Mouse (Mus musculus) heart, embryonic 11.5 days (tissue): ENCODE results near the gene Fntb. TPM values are rescaled to one million over a fixed set of nuclear protein-coding genes. Genes with fewer than 3 reads are reported as not detected.
A peak's percentile ranks its signal among the peaks of the same experiment; 100 is the strongest.

Experiments used
- ATAC-seq: fragments of 200-750 bp; cut with Nextera tagmentation; replicated peaks from 2 replicates; pipeline ENCODE4 v1.8.0; 2017; ENCODE audit warnings: moderate library complexity; ENCODE audit not compliant: insufficient number of reproducible peaks, low FRiP score, low TSS enrichment
- H3K27ac ChIP-seq: fragments of 300-500 bp; sonication (generic); 2 replicates; pipeline ENCODE4 v1.5.1; 2014; ENCODE audit warnings: mild to moderate bottlenecking, low read depth, low read length
- H3K27me3 ChIP-seq: fragments of 300-500 bp; sonication (generic); 2 replicates; pipeline ENCODE4 v1.6.1; 2014; ENCODE audit warnings: mild to moderate bottlenecking, low read length, mixed read lengths; ENCODE audit not compliant: control insufficient read depth, insufficient read depth
- H3K36me3 ChIP-seq: fragments of 300-500 bp; sonication (generic); 2 replicates; pipeline ENCODE4 v1.6.1; 2014; ENCODE audit warnings: mild to moderate bottlenecking, low read length, moderate library complexity, mixed read lengths; ENCODE audit not compliant: control insufficient read depth, insufficient read depth
- H3K4me1 ChIP-seq: fragments of 300-500 bp; sonication (generic); 2 replicates; pipeline ENCODE4 v1.6.1; 2014; ENCODE audit warnings: low read length; ENCODE audit not compliant: control insufficient read depth, insufficient read depth
- H3K4me2 ChIP-seq: fragments of 300-500 bp; sonication (generic); 2 replicates; pipeline ENCODE4 v1.6.1; 2014; ENCODE audit warnings: mild to moderate bottlenecking, moderate library complexity
- H3K4me3 ChIP-seq: fragments of 300-500 bp; sonication (generic); 2 replicates; pipeline ENCODE4 v1.5.1; 2014; ENCODE audit warnings: low read depth, low read length
- H3K9ac ChIP-seq: fragments of 300-500 bp; sonication (generic); 2 replicates; pipeline ENCODE4 v1.6.1; 2014; ENCODE audit warnings: mild to moderate bottlenecking, low read depth, low read length, moderate library complexity
- H3K9me3 ChIP-seq: fragments of 300-500 bp; sonication (generic); replicated peaks from 2 replicates; pipeline ENCODE4 v1.6.1; 2016; ENCODE audit warnings: low read length; ENCODE audit not compliant: control insufficient read depth
- WGBS: fragments of 180-500 bp; shearing (Covaris S2); extraction: QIAGEN DNeasy Blood & Tissue Kit; methylation state at CpG from one replicate; pipeline ENCODE4 v1.1.7; 2014; ENCODE audit not compliant: insufficient replicate concordance; 5-methylcytosine and 5-hydroxymethylcytosine counted together
- polyA plus RNA-seq: library from polyadenylated mRNA; unstranded; fragments of >200 nt; fragmentation: Nextera tagmentation; extraction: Ambion mirVana; gene quantifications from 2 replicates; pipeline ENCODE4 v1.2.1, GENCODE M21; 2014

The Fntb gene
- polyA plus RNA-seq, 1 experiment from 2014 or later = 30.7 TPM

DNA sequence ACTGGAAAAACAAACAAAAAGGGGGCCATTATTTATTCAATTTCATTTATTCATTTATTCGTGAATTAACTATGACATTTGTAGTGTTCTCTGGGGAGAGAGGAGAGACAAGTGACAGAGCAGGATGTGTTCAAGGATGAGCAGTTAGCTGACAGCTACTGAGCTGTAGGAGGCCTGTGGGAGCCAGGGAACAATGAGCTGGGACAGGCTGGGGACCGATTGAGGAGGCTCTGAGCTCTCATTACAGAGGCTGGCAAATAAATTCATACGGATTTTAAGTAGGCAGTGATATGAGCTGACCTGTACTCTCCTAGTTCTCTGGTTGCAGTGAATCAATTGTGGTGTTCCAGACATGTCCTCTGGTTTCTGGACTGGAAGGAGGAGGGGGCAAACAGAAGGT is 125.8 kb downstream of the Fntb start:
- H3K4me2 ChIP-seq = no peak overlapping the region
- no peaks in the 10 kb centered on the region for H3K27me3 ChIP-seq
- no peak overlapping the region for H3K9ac ChIP-seq
- H3K27ac ChIP-seq = no peak overlapping the region
- H3K4me1 ChIP-seq = peaks cover 15% of the 10 kb centered on the region
- no peak overlapping the region for H3K4me3 ChIP-seq
- 78% methylated on average over 3 of the region's 3 CpGs for WGBS
- H3K36me3 ChIP-seq = no peaks in the 10 kb centered on the region
- H3K9me3 ChIP-seq = no peaks in the 10 kb centered on the region
- no peak for ATAC-seq

DNA sequence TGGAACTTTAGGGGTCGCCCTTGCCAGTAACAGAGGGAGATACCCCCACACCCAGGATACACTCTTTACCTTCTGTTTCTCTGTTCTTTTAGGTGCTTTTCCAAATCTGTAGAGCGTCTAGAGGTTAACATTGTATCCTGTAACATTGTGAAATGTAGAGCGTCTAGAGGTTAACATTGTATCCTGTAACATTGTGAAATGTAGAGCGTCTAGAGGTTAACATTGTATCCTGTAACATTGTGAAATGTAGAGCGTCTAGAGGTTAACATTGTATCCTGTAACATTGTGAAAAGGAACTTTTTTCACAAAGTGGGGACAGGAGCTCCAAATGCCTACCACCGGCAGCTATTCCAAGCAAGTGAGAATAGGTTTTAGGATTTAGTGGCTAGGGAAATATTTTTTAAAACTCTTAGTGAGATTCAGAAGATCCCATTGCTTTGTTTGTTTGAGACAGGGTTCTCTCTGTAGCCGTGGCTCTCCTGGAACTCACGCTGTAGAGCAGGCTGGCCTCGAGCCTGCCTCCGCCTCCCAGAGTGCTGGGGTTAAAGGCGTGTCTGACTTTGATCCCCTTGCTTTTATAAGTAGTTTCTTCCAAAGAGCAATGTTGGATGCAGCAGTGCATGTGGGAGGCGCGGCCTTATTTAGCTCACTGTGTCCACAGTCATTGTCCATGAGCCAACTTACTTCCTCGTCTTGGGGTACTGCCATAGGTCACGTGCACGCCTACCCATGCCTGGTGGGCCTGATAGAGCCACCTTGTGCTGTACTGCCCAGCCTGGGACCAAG is 127.7 kb downstream of the Fntb start:
- no peak overlapping the region for H3K4me2 ChIP-seq
- peaks cover 15% of the 10 kb centered on the region for H3K4me1 ChIP-seq
- H3K4me3 ChIP-seq = no peak overlapping the region
- no peaks in the 10 kb centered on the region for H3K9me3 ChIP-seq
- H3K36me3 ChIP-seq = no peaks in the 10 kb centered on the region
- no peaks in the 10 kb centered on the region for H3K27me3 ChIP-seq
- no peak for ATAC-seq
- 88% methylated on average over 16 of the region's 16 CpGs for WGBS
- no peak overlapping the region for H3K9ac ChIP-seq
- H3K27ac ChIP-seq = no peak overlapping the region

DNA sequence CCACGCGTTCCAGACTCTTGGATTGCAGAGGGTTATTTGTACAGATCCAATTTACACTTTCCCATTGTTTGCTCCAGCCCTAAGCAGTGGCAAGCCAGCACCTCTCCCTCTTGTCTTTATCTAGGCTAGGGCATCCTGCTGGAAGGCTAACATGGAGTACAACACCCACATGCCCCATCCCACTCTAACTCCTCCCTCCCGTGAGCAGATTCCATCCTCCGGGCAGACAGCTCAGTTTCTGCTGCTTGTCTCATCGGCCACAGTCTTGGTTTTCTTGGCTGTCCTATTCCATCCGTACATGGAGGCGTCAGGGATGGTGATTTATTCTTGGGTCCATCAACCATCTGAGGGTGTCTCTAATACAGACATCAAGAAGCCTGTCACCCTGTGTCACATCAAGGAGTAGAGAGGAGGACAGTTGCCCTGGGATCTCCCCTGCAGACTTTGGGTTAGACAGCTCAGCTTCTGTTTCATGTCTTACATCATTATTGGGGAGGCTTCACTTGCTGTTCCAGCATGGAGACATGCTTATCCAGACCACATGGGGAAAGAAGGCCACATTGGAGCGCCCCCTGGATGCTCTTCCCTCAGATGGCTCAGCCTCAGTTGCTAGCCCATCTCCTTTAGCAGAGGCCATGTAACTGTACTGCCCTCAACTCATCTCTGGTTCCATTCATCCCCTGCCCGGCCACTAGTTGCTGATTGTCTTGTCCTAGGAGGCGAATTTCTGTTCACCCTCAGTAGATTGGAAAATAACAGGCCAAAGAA is 129.6 kb downstream of the Fntb start:
- Histone ChIP-seq H3K36me3 (no peaks in the 10 kb centered on the region), H3K4me1 (peaks cover 15% of the 10 kb centered on the region), H3K4me3 (no peak overlapping the region), H3K9me3 (no peaks in the 10 kb centered on the region), H3K4me2 (no peak overlapping the region), H3K27me3 (no peaks in the 10 kb centered on the region), H3K9ac (no peak overlapping the region), H3K27ac (peak overlapping the region; percentile 48)
- no peak for ATAC-seq
- 65% methylated on average over 10 of the region's 10 CpGs for WGBS

DNA sequence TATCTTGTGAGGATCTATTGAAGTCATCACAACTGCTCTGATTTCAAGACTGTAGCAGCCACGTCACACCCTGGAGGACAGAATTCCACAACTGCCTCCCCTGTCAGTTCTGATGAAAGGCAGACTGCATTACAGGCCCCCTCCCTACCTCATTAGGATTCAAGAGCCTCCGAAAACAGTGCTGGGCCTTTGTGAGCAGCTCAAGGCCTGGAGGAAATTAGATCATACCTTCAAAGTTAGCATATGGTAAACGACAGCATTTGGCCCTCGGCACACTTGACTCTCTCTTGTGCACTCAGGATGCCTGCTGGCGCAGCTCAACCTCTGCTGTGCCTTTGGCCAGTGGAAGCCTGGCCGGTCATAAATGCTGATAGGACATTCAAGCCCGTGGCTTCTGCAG is 130.4 kb downstream of the Fntb start:
- WGBS = 24% methylated on average over 7 of the region's 7 CpGs
- Histone ChIP-seq H3K27me3 (no peaks in the 10 kb centered on the region), H3K4me1 (peaks cover 15% of the 10 kb centered on the region), H3K36me3 (no peaks in the 10 kb centered on the region), H3K9ac (no peak overlapping the region), H3K4me2 (no peak overlapping the region), H3K9me3 (no peaks in the 10 kb centered on the region), H3K4me3 (no peak overlapping the region), H3K27ac (peak overlapping the region; percentile 70; the same call in 1 of the 2 replicates)
- peak; percentile 70 for ATAC-seq

DNA sequence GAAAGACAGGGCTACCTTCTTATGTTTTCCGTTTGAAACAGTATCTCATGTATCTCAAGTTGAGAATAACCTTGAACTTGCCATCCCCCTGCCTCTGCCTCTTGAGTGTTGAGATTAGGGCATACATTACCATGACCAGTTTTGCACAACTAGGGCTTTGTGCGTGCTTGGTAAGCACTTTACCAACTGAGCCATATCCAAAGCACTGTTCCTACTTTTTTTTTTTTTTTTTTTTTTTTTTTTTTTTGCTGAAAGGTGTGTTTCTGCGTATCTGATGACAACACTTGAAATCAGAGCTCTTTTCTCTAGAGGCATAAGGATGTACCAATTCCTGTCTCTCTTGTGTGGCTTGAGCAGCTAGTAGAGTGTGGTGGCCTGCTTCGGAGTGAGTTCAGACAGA is 131.2 kb downstream of the Fntb start:
- ATAC-seq = no peak
- H3K36me3 ChIP-seq = no peaks in the 10 kb centered on the region
- no peak overlapping the region for H3K4me3 ChIP-seq
- 80% methylated on average over 4 of the region's 4 CpGs for WGBS
- peak overlapping the region; percentile 70; the same call in 1 of the 2 replicates for H3K27ac ChIP-seq
- H3K9me3 ChIP-seq = no peaks in the 10 kb centered on the region
- H3K9ac ChIP-seq = no peak overlapping the region
- H3K4me1 ChIP-seq = peaks cover 12% of the 10 kb centered on the region
- no peak overlapping the region for H3K4me2 ChIP-seq
- no peaks in the 10 kb centered on the region for H3K27me3 ChIP-seq

DNA sequence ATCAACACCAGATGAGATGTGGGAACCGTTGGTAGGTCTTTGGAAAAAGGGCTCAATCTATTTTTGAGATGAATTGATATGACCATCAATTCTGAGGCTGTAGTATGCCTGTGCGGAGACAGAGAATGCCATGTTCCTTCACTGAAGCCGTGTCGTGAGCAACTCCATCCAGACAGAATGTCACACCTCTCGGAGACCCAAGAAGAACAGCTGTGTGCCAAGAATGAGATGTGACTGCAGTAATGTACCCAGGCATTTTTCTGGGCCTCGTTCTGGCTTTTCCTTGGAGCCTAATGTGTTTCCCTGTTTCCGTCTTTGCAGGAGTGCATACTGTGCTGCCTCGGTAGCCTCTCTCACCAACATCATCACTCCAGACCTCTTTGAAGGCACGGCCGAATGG is 131.6 kb downstream of the Fntb start:
- H3K36me3 ChIP-seq = no peaks in the 10 kb centered on the region
- H3K27ac ChIP-seq = no peak overlapping the region
- ATAC-seq = no peak
- no peak overlapping the region for H3K4me3 ChIP-seq
- H3K4me2 ChIP-seq = no peak overlapping the region
- WGBS = 87% methylated on average over 10 of the region's 10 CpGs
- peaks cover 10% of the 10 kb centered on the region for H3K4me1 ChIP-seq
- H3K9me3 ChIP-seq = no peaks in the 10 kb centered on the region
- no peak overlapping the region for H3K9ac ChIP-seq
- H3K27me3 ChIP-seq = no peaks in the 10 kb centered on the region

DNA sequence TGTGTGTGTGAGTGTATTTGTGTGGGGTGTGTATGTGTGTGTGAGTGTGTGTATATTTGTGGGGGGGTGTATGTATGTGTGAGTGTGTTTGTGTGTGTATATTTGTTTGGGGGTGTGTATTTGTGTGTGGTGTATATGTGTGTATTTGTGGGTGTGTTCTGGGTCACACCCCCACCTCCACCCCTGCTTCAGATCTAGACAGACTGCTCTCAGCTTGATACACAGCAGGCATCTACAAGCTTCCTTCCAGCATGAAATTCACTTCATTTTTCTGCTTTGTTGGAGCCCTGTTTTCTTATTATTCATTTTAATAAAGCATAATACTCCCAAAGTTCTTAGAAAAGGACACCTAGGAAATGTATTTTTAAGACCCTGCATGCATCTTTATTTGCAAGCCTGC is 132.8 kb downstream of the Fntb start:
- H3K27me3 ChIP-seq = no peaks in the 10 kb centered on the region
- ATAC-seq = no peak

DNA sequence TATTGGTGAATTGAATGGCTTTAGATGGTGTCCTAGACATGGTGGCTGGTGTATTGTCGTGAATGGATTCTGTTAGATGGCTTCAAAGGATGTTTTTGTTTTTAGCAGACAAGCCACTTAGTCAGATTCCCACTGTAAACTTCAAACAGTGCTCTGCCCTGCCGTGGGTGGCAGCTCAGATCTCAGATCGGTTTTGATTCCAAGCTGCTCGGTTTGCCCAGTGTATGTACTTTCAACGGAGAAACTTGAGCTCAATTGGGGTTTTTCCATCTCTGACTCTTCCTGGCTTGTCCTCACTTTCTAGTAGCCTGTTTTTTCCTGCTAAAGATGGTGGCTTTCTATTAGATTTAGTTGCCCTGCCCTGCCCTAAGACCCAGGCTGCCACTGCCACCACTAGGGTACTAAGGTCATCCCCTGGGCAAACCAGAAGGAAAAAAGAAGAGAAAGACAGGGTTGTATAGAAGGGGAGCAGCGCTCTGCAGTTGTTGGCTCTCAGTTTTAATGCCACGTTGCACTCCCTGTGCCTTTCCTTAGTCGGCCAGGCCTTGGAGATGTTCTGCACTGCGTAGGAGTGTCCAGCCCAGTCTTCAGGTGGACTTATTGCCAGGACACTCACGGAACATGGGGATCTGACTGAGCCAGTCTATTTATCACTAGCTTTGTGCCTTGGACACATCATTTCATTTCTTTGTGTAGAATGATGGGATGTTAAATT is 134.0 kb downstream of the Fntb start:
- H3K9me3 ChIP-seq = no peaks in the 10 kb centered on the region
- H3K27ac ChIP-seq = no peak overlapping the region
- no peak overlapping the region for H3K9ac ChIP-seq
- H3K4me3 ChIP-seq = no peak overlapping the region
- WGBS = 87% methylated on average over 10 of the region's 10 CpGs
- H3K27me3 ChIP-seq = no peaks in the 10 kb centered on the region
- no peaks in the 10 kb centered on the region for H3K36me3 ChIP-seq
- no peak overlapping the region for H3K4me2 ChIP-seq
- peaks cover 10% of the 10 kb centered on the region for H3K4me1 ChIP-seq
- no peak for ATAC-seq

More for the DNA sequence above, 132.8 kb downstream of the Fntb start:
- Histone ChIP-seq H3K4me3 (no peak overlapping the region), H3K4me2 (no peak overlapping the region), H3K36me3 (no peaks in the 10 kb centered on the region), H3K9me3 (no peaks in the 10 kb centered on the region), H3K27ac (no peak overlapping the region), H3K9ac (no peak overlapping the region), H3K4me1 (peaks cover 10% of the 10 kb centered on the region)
